Mouse (Mus musculus) c-Kit-negative CD71-positive TER-119-positive erythroid progenitor cells, embryonic 14.5 days (primary cell): ENCODE results near the gene Tcaf3.

Experiments used
- DNase-seq: peaks from one replicate; pipeline ENCODE4 v3.0.0-alpha.2; 2013; ENCODE audit warnings: low read depth, low spot score

Gene Tcaf3

GRCm38 (mm10) chr6:42597592-42597991 is at the start of gene Tcaf3:
TSS of gene Tcaf3 (minus strand) at chr6:42597692.
- DNase-seq = no peak

- peak; percentile 15 for DNase-seq
These were observed 47.5 kb upstream of the Tcaf3 start, which contains the start of gene Tcaf2 for GRCm38 (mm10) chr6:42644912-42645549. TSS of gene Tcaf2 (minus strand) at chr6:42645254.

GRCm38 (mm10) chr6:42634393-42634792 is 36.9 kb upstream of the Tcaf3 start:
- no peak for DNase-seq

GRCm38 (mm10) chr6:42631395-42631794 is 33.9 kb upstream of the Tcaf3 start:
- no peak for DNase-seq

- DNase-seq = no peak
These were observed 19.4 kb upstream of the Tcaf3 start for GRCm38 (mm10) chr6:42616904-42617303.

GRCm38 (mm10) chr6:42612218-42612617 is 14.7 kb upstream of the Tcaf3 start:
- DNase-seq = no peak

GRCm38 (mm10) chr6:42610954-42611522 is 13.5 kb upstream of the Tcaf3 start:
- no peak for DNase-seq

- no peak for DNase-seq
These were observed 4.2 kb downstream of the Tcaf3 start for GRCm38 (mm10) chr6:42593138-42593882.

- DNase-seq = no peak
These were observed 10.9 kb downstream of the Tcaf3 start for GRCm38 (mm10) chr6:42586569-42586968.

GRCm38 (mm10) chr6:42583488-42583872 is 14.0 kb downstream of the Tcaf3 start:
- peak; percentile 6 for DNase-seq

GRCm38 (mm10) chr6:42582741-42583487 is 14.6 kb downstream of the Tcaf3 start:
- no peak for DNase-seq

- DNase-seq = no peak
These were observed 18.8 kb downstream of the Tcaf3 start for GRCm38 (mm10) chr6:42578678-42579077.

- DNase-seq = peak; percentile 31
These were observed 20.1 kb downstream of the Tcaf3 start for GRCm38 (mm10) chr6:42577433-42577832.

GRCm38 (mm10) chr6:42568205-42568604 is 29.3 kb downstream of the Tcaf3 start:
- no peak for DNase-seq

GRCm38 (mm10) chr6:42566076-42566598 is 31.4 kb downstream of the Tcaf3 start:
- DNase-seq = no peak

GRCm38 (mm10) chr6:42562280-42562679 is 35.2 kb downstream of the Tcaf3 start:
- no peak for DNase-seq

GRCm38 (mm10) chr6:42560885-42561284 is 36.6 kb downstream of the Tcaf3 start:
- no peak for DNase-seq

- DNase-seq = no peak
These were observed 38.9 kb downstream of the Tcaf3 start for GRCm38 (mm10) chr6:42558641-42559040.

- DNase-seq = no peak
These were observed 50.0 kb downstream of the Tcaf3 start, which contains the start of gene Olfr455 for GRCm38 (mm10) chr6:42547461-42547860. TSS of gene Olfr455 (minus strand) at chr6:42547587.

- no peak for DNase-seq
These were observed 51.3 kb downstream of the Tcaf3 start for GRCm38 (mm10) chr6:42546180-42546579.

- DNase-seq = no peak
These were observed 52.0 kb downstream of the Tcaf3 start for GRCm38 (mm10) chr6:42545451-42545885.

GRCm38 (mm10) chr6:42544846-42545245 is 52.6 kb downstream of the Tcaf3 start:
- DNase-seq = no peak
